Mouse (Mus musculus) heart, embryonic 16.5 days (tissue): Measurements from ENCODE around the gene Alad. TPM values are rescaled to one million over a fixed set of nuclear protein-coding genes. Genes with fewer than 3 reads are reported as not detected.
A peak's percentile ranks its signal among the peaks of the same experiment; 100 is the strongest.

ENCODE experiments used
- ATAC-seq: fragments of 200-750 bp; cut with Nextera tagmentation; replicated peaks from 2 replicates; pipeline ENCODE4 v1.8.0; 2017; ENCODE audit warnings: moderate number of reproducible peaks; ENCODE audit not compliant: insufficient read depth, low FRiP score; ENCODE audit errors: extremely low read depth
- H3K27ac ChIP-seq: fragments of 300-500 bp; sonication (generic); 2 replicates; pipeline ENCODE4 v1.5.1; 2014; ENCODE audit warnings: mild to moderate bottlenecking, low read length, control low read depth, moderate library complexity
- H3K27me3 ChIP-seq: fragments of 300-500 bp; sonication (generic); 2 replicates; pipeline ENCODE4 v1.6.1; 2014; ENCODE audit warnings: low read length, mixed read lengths; ENCODE audit not compliant: control insufficient read depth, insufficient read depth
- H3K36me3 ChIP-seq: fragments of 300-500 bp; sonication (generic); 2 replicates; pipeline ENCODE4 v1.6.1; 2014; ENCODE audit not compliant: control insufficient read depth, insufficient read depth
- H3K4me1 ChIP-seq: fragments of 300-500 bp; sonication (generic); 2 replicates; pipeline ENCODE4 v1.6.1; 2014; ENCODE audit warnings: low read length, mixed read lengths; ENCODE audit not compliant: control insufficient read depth, insufficient read depth
- H3K4me2 ChIP-seq: fragments of 300-500 bp; sonication (generic); 2 replicates; pipeline ENCODE4 v1.6.1; 2014; ENCODE audit warnings: low read depth, mild to moderate bottlenecking, control low read depth, low read length
- H3K4me3 ChIP-seq: fragments of 300-500 bp; sonication (generic); 2 replicates; pipeline ENCODE4 v1.5.1; 2014; ENCODE audit warnings: mild to moderate bottlenecking, control low read depth, low read length
- H3K9ac ChIP-seq: fragments of 300-500 bp; sonication (generic); 2 replicates; pipeline ENCODE4 v1.6.1; 2014; ENCODE audit warnings: low read length, control low read depth
- H3K9me3 ChIP-seq: fragments of 300-500 bp; sonication (generic); replicated peaks from 2 replicates; pipeline ENCODE4 v1.6.1; 2016; ENCODE audit warnings: low read length; ENCODE audit not compliant: control insufficient read depth
- WGBS: fragments of 180-500 bp; shearing (Covaris S2); extraction: QIAGEN DNeasy Blood & Tissue Kit; methylation state at CpG from one replicate; pipeline ENCODE4 v1.1.7; 2014; 5-methylcytosine and 5-hydroxymethylcytosine counted together
- polyA plus RNA-seq: library from polyadenylated mRNA; unstranded; fragments of >200 nt; fragmentation: Nextera tagmentation; extraction: Ambion mirVana; gene quantifications from 2 replicates; pipeline ENCODE4 v1.2.1, GENCODE M21; 2015

Alad gene
- polyA plus RNA-seq, 1 experiment from 2014 or later, result 57.6 TPM

DNA sequence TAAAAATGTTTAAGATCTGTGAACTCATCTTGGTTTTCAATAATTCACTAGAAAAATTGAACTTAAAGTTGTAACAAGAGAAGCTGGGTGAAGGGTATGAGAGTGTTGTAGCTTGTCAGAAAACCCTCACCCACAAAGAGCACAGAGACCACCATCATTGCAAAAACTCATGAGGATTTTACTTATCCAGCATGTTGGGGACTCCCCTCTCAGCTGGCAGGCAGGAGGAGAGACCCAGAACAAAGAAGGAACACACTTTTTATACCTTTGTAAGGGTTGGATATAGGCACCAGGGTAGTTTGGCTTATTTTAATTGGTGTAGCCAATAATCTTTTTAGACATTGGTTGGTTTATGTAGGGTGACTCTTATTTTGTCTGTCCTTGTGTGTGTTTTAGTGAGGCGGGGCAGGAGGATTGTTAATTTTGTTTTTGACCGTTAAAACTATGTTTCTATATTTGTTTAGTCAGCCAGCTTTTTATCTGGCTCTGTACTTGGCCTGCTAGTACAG lies 1.2 kb upstream of the Alad start:
- no peak overlapping the region for H3K27ac ChIP-seq
- H3K36me3 ChIP-seq, result peaks cover 7% of the 10 kb centered on the region
- no peaks in the 10 kb centered on the region for H3K27me3 ChIP-seq
- peaks cover 37% of the 10 kb centered on the region for H3K4me1 ChIP-seq
- no peak overlapping the region for H3K9ac ChIP-seq
- ATAC-seq, result no peak
- H3K4me2 ChIP-seq, result no peak overlapping the region
- 73% methylated on average over 2 of the region's 2 CpGs for WGBS
- H3K4me3 ChIP-seq, result no peak overlapping the region
- no peaks in the 10 kb centered on the region for H3K9me3 ChIP-seq

DNA sequence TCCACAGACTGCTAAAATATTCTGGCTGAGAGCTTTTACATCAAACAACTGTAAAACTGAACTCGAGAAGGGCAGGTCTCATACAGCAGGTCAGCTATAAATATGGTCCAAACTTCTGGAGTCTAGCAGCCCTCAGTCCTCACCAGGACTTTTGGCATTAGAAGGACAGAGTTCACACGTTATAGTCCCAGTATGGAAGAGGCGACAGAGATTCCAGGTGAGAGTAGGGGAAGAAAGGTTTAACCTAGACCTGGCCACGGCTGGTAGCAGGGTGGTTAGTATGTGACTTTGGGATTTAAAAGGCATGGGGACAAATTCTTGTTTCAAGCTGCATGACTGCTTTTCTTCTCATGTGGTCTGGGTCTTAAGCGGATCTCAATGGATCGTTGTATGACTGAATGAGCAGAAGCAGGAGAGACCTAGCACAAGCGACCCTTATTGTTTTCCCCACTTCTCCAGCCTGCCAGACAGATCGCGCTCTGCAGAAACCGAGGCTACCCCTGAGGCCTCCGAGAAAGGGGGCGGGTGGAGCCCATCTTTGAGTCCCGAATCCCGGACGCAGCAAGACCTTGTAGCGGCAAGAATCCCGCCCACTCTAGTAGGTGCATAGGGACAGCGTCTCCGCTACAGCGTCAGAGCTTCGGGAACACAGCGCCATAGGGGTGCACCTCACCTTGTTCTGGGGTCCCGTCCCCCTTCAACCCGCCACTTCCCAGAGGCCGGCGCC lies 433 bp downstream of the Alad start:
- H3K4me2 ChIP-seq, result peak overlapping the region; percentile 91
- 1% methylated on average over 26 of the region's 26 CpGs for WGBS
- H3K9me3 ChIP-seq, result no peaks in the 10 kb centered on the region
- peaks cover 7% of the 10 kb centered on the region for H3K36me3 ChIP-seq
- peak overlapping the region; percentile 79 for H3K4me3 ChIP-seq
- peak; percentile 32 for ATAC-seq
- peak overlapping the region; percentile 79 for H3K27ac ChIP-seq
- no peaks in the 10 kb centered on the region for H3K27me3 ChIP-seq
- H3K9ac ChIP-seq, result peak overlapping the region; percentile 87
- peaks cover 41% of the 10 kb centered on the region for H3K4me1 ChIP-seq

DNA sequence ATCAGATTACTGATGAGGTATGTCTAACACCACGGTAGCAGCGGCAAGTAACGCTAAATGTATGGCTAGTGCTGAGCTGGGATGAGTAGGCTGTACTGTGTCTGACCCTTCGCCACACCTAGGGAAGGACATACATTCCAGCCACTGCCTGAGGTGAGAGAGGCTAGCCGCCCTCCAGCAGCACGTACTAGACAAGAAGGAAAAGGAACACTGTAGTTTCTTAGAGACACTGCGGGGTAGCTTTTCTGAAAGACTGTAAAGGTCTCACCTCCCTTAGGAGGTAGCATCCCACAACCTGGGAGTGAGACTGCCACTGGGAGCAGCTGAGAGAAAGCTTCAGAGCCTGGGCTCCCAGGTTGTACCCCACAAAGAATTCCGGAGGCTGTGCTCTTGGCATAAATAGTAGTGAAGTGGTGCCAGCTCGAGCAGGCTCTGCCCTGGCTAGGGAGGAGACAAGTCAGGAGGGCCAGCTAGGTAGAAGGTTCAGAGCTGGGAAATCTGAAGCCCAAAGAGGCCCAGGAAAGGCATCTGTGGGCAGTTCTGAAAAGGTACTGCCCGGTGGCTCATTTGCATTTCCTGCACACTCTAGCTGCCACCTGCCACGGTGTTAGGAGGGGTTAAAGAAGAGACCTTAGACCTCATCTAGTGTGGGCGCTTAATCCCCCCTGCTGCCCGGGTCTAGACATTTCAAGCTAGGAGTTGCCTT lies 1.1 kb downstream of the Alad start:
- peak overlapping the region; percentile 87 for H3K9ac ChIP-seq
- no peaks in the 10 kb centered on the region for H3K9me3 ChIP-seq
- H3K4me2 ChIP-seq, result peak overlapping the region; percentile 91
- H3K36me3 ChIP-seq, result peaks cover 4% of the 10 kb centered on the region; the same call in 1 of the 2 replicates
- no peak for ATAC-seq
- H3K4me3 ChIP-seq, result peak overlapping the region; percentile 79
- peaks cover 34% of the 10 kb centered on the region for H3K4me1 ChIP-seq
- WGBS, result 39% methylated on average over 13 of the region's 13 CpGs
- peak overlapping the region; percentile 79 for H3K27ac ChIP-seq
- H3K27me3 ChIP-seq, result no peaks in the 10 kb centered on the region

DNA sequence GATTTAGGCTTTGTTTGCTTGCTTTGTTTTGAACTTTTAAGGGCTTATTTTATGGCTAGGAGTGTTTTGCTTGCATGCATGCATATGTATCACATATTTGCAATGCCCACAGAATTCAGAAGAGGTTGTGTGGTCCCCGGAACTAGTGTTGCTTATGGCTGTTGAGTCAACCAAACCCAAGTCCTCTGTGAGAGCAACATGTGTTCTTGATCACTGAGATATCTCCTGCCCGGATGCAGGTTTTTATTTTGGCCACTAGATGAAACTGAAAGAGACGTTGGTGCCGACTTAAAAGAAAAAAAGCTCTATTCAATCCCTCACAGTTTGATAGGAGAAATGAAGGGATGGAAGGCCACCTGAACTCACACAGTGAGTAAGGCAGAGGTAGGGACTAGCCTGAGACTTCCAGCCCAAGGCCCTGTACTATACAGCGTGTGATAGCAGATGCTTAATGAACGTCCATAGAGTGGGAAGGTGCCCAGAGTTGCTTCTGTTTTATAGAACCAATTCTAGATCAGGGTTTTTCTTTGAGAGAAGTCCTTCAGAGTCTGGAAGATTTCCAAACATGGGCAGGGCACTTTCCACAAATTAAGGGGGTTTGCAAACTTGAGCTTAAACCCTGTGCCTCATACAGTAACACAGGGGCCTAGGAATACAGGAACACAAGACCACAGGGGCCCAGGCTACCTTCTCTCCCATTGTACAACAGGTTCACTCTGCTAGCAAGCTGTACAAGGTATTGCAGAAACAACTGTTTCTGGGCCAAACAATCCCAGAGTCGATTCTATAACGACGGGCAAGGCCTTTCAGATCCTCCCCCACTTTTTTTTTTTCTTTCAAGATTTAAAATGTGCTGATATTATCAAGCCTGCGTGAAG lies 1.9 kb downstream of the Alad start:
- Histone ChIP-seq H3K9ac (peak overlapping the region; percentile 87), H3K27me3 (no peaks in the 10 kb centered on the region), H3K4me2 (peak overlapping the region; percentile 91), H3K9me3 (no peaks in the 10 kb centered on the region), H3K36me3 (peaks cover 7% of the 10 kb centered on the region), H3K4me1 (peaks cover 34% of the 10 kb centered on the region), H3K4me3 (no peak overlapping the region; the same call in 1 of the 2 replicates), H3K27ac (peak overlapping the region; percentile 79)
- ATAC-seq, result no peak
- WGBS, result 72% methylated on average over 10 of the region's 10 CpGs

DNA sequence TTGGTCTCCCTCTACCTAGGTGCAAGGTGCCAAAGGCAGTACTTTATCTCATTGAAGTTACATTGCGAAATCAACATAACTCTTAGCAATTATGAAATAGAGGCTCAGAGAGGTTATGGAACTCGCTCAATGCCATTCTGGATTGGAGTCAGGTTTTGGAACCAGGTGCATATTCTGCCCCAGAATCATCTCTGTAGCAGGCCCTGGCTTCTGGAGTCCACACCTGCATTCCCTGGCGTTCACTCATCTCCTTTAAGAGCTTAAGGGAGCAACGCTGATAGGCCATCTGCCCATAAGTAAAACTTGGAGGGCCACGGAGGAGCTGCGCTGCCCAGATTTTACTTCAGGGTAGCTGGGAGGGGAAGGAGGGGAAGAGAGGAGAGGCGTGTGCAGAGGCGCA lies 2.7 kb downstream of the Alad start:
- Histone ChIP-seq H3K36me3 (peaks cover 11% of the 10 kb centered on the region), H3K27me3 (no peaks in the 10 kb centered on the region), H3K4me3 (no peak overlapping the region), H3K4me1 (peaks cover 34% of the 10 kb centered on the region), H3K4me2 (no peak overlapping the region), H3K9ac (no peak overlapping the region), H3K27ac (peak overlapping the region; percentile 55), H3K9me3 (no peaks in the 10 kb centered on the region)
- 85% methylated on average over 8 of the region's 8 CpGs for WGBS
- no peak for ATAC-seq

DNA sequence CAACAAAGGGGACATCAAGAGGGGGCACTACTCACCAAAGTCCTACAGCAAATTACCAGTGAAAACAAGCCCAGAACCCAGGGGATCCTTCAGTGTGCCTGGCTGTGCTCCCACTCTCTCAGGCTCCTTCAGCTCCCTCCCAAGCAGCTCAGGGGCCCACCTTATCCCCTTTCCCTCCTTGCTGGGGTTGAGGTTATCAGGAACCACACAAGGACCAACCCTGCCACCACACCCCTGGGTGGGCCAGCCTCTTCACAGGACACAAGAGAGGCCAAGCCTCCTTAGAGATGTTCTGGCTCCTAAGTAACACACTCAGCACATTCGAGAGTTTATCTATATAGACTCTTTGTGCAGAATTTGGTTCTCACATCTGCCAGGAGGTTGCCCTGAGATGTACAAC lies 3.1 kb downstream of the Alad start:
- Histone ChIP-seq H3K4me3 (no peak overlapping the region), H3K27me3 (no peaks in the 10 kb centered on the region), H3K27ac (peak overlapping the region; percentile 55), H3K36me3 (peaks cover 14% of the 10 kb centered on the region), H3K4me1 (peaks cover 34% of the 10 kb centered on the region), H3K9ac (no peak overlapping the region), H3K9me3 (no peaks in the 10 kb centered on the region), H3K4me2 (no peak overlapping the region)
- no peak for ATAC-seq
- whole genome bisulfite sequencing, result 68% methylated on average over 1 of the region's 1 CpGs

DNA sequence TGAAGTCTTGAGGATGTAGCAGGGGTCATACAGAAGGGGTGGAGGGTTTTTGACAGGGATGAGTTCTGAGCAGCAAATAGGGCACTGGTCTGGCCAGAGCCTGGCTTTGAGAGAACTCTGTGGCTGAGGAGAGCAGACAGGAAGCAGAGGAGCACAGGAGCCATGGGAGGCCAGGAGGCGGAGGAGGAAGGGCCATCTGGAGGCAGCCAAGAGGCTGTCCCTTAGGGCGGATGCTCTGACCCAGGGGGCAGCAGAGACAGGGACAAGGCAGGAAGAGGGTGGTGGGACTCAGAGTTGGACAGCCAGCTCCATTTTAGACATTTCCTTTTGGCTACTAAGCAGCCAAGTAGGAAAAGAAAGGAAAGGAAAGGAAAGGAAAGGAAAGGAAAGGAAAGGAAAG lies 3.6 kb downstream of the Alad start:
- Histone ChIP-seq H3K27me3 (no peaks in the 10 kb centered on the region), H3K27ac (peak overlapping the region; percentile 55), H3K4me1 (peaks cover 34% of the 10 kb centered on the region), H3K4me3 (no peak overlapping the region), H3K9me3 (no peaks in the 10 kb centered on the region), H3K36me3 (peaks cover 17% of the 10 kb centered on the region), H3K4me2 (peak overlapping the region; percentile 16; the same call in 1 of the 2 replicates), H3K9ac (0 out of 2 replicates have a peak overlapping the region, but pooled peaks have one; percentile 17)
- WGBS, result 49% methylated on average over 2 of the region's 2 CpGs
- ATAC-seq, result no peak

DNA sequence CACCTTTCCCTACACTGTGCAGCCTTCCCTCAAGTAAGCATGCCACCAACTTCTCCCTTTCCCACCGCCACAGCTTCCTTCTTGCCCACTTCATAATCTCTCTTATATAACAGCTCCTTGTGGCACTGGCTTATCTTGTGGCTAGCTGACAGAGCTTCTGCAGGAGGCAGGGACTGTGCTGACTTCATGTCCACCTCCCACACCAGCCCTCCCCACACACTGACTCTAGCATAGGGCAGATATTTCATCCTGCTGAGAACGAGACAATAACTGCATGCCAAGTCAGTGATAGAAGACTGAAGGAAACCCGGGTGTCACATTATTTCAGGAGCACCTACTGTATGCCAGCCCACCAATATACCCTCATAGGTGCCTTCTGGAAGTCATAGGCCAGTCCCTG lies 4.2 kb downstream of the Alad start:
- Histone ChIP-seq H3K9ac (no peak overlapping the region), H3K4me3 (no peak overlapping the region), H3K36me3 (peaks cover 21% of the 10 kb centered on the region), H3K4me2 (no peak overlapping the region; the same call in 1 of the 2 replicates), H3K4me1 (peaks cover 34% of the 10 kb centered on the region), H3K27me3 (no peaks in the 10 kb centered on the region), H3K27ac (peak overlapping the region; percentile 55), H3K9me3 (no peaks in the 10 kb centered on the region)
- no peak for ATAC-seq
- WGBS, result 36% methylated on average over 3 of the region's 3 CpGs
